Mouse (Mus musculus): ENCODE data around the gene Nebl. TPM values are rescaled to one million over a fixed set of nuclear protein-coding genes. Genes with fewer than 3 reads are reported as not detected.

The Nebl gene
- total RNA-seq, 2 experiments from 2014 or later: 129 to 140 TPM

GRCm38 (mm10) chr2:17413496-17414268 lies 317.6 kb downstream of the Nebl start:
- peak in 1 of 2 experiments; percentile 20 for DNase-seq (ENCODE audit: low spot score in 2 of 2)

- no peak for DNase-seq (ENCODE audit: low spot score in 2 of 2)
These were observed 322.0 kb downstream of the Nebl start for GRCm38 (mm10) chr2:17409276-17409675.

GRCm38 (mm10) chr2:17405899-17406531 lies 325.2 kb downstream of the Nebl start:
- no peak for DNase-seq (ENCODE audit: low spot score in 2 of 2)

GRCm38 (mm10) chr2:17402511-17402910 lies 328.8 kb downstream of the Nebl start:
- no peak for DNase-seq (ENCODE audit: low spot score in 2 of 2)

GRCm38 (mm10) chr2:17396235-17396634 lies 335.0 kb downstream of the Nebl start:
- no peak for DNase-seq (ENCODE audit: low spot score in 2 of 2)

- no peak for DNase-seq (ENCODE audit: low spot score in 2 of 2)
These were observed 339.9 kb downstream of the Nebl start for GRCm38 (mm10) chr2:17391389-17391788.

GRCm38 (mm10) chr2:17390513-17391200 lies 340.6 kb downstream of the Nebl start:
- DNase-seq (ENCODE audit: low spot score in 2 of 2): no peak

GRCm38 (mm10) chr2:17389886-17390285 lies 341.4 kb downstream of the Nebl start:
- DNase-seq (ENCODE audit: low spot score in 2 of 2): no peak

- no peak for DNase-seq (ENCODE audit: low spot score in 2 of 2)
These were observed 341.9 kb downstream of the Nebl start for GRCm38 (mm10) chr2:17389379-17389778.

GRCm38 (mm10) chr2:17382227-17382626 lies 349.0 kb downstream of the Nebl start:
- no peak for DNase-seq (ENCODE audit: low spot score in 2 of 2)

GRCm38 (mm10) chr2:17375916-17376315 lies 355.3 kb downstream of the Nebl start:
- DNase-seq (ENCODE audit: low spot score in 2 of 2): peak in 1 of 2 experiments; percentile 25

- DNase-seq (ENCODE audit: low spot score in 2 of 2): no peak
These were observed 365.6 kb downstream of the Nebl start for GRCm38 (mm10) chr2:17365671-17366070.

- DNase-seq (ENCODE audit: low spot score in 2 of 2): no peak
These were observed 366.2 kb downstream of the Nebl start for GRCm38 (mm10) chr2:17364971-17365548.

- peak; percentile 14 to 17 for DNase-seq (ENCODE audit: low spot score in 2 of 2)
These were observed 367.7 kb downstream of the Nebl start for GRCm38 (mm10) chr2:17363337-17364216.

GRCm38 (mm10) chr2:17362181-17362580 lies 369.1 kb downstream of the Nebl start:
- no peak for DNase-seq (ENCODE audit: low spot score in 2 of 2)

GRCm38 (mm10) chr2:17344643-17345042 lies 386.6 kb downstream of the Nebl start:
- no peak for DNase-seq (ENCODE audit: low spot score in 2 of 2)

- peak; percentile 32 to 57 for DNase-seq (ENCODE audit: low spot score in 2 of 2)
These were observed 395.8 kb downstream of the Nebl start for GRCm38 (mm10) chr2:17335451-17335850.

- peak in 1 of 2 experiments; percentile 32 for DNase-seq (ENCODE audit: low spot score in 2 of 2)
These were observed 404.7 kb downstream of the Nebl start for GRCm38 (mm10) chr2:17326590-17326989.

GRCm38 (mm10) chr2:17316850-17317249 lies 414.4 kb downstream of the Nebl start:
- DNase-seq (ENCODE audit: low spot score in 2 of 2): no peak

- DNase-seq (ENCODE audit: low spot score in 2 of 2): no peak
These were observed 429.9 kb downstream of the Nebl start for GRCm38 (mm10) chr2:17301379-17301778.

GRCm38 (mm10) chr2:17297496-17297895 lies 433.8 kb downstream of the Nebl start:
- DNase-seq (ENCODE audit: low spot score in 2 of 2): no peak

All from layer of hippocampus, postnatal 14 days (tissue).